Mouse (Mus musculus) neural tube, embryonic 14.5 days (tissue): ENCODE measurements around the gene Atp6v0a2. TPM values are rescaled to one million over a fixed set of nuclear protein-coding genes. Genes with fewer than 3 reads are reported as not detected.
A peak's percentile ranks its signal among the peaks of the same experiment; 100 is the strongest.

ENCODE experiments used
- ATAC-seq: fragments of 200-750 bp; cut with Nextera tagmentation; 2 replicates; pipeline ENCODE4 v1.8.0; 2017; ENCODE audit warnings: low read depth, mild to moderate bottlenecking, moderate TSS enrichment, moderate library complexity
- H3K27ac ChIP-seq: fragments of 300-500 bp; sonication (generic); 2 replicates; pipeline ENCODE4 v1.5.1; 2014; ENCODE audit warnings: low read depth, mild to moderate bottlenecking, control low read depth, low read length, moderate library complexity, mixed read lengths
- H3K27me3 ChIP-seq: fragments of 300-500 bp; sonication (generic); 2 replicates; pipeline ENCODE4 v1.6.1; 2014; ENCODE audit warnings: low read length; ENCODE audit not compliant: control insufficient read depth, insufficient read depth
- H3K36me3 ChIP-seq: fragments of 300-500 bp; sonication (generic); 2 replicates; pipeline ENCODE4 v1.6.1; 2014; ENCODE audit warnings: low read length, mixed read lengths; ENCODE audit not compliant: control insufficient read depth, insufficient read depth
- H3K4me1 ChIP-seq: fragments of 300-500 bp; sonication (generic); 2 replicates; pipeline ENCODE4 v1.6.1; 2014; ENCODE audit warnings: low read length; ENCODE audit not compliant: control insufficient read depth, insufficient read depth
- H3K4me2 ChIP-seq: fragments of 300-500 bp; sonication (generic); 2 replicates; pipeline ENCODE4 v1.6.1; 2014; ENCODE audit warnings: mild to moderate bottlenecking, low read depth, low read length, control low read depth
- H3K4me3 ChIP-seq: fragments of 300-500 bp; sonication (generic); 2 replicates; pipeline ENCODE4 v1.5.1; 2014; ENCODE audit warnings: low read depth, low read length, control low read depth, mixed read lengths
- H3K9ac ChIP-seq: fragments of 300-500 bp; sonication (generic); replicated peaks from 2 replicates; pipeline ENCODE4 v1.6.1; 2014; ENCODE audit warnings: low read depth, mild to moderate bottlenecking, control low read depth, low read length, mixed read lengths
- H3K9me3 ChIP-seq: fragments of 300-500 bp; sonication (generic); 2 replicates; pipeline ENCODE4 v1.6.1; 2016; ENCODE audit warnings: low read length; ENCODE audit not compliant: control insufficient read depth
- WGBS: fragments of 180-500 bp; shearing (Covaris S2); extraction: QIAGEN DNeasy Blood & Tissue Kit; methylation state at CpG from one replicate; pipeline ENCODE4 v1.1.7; 2014; 5-methylcytosine and 5-hydroxymethylcytosine counted together
- polyA plus RNA-seq: library from polyadenylated mRNA; unstranded; fragments of >200 nt; fragmentation: Nextera tagmentation; extraction: Ambion mirVana; gene quantifications from 2 replicates; pipeline ENCODE4 v1.2.1, GENCODE M21; 2014

The Atp6v0a2 gene
- polyA plus RNA-seq, 1 experiment from 2014 or later = 39.4 TPM

GRCm38 (mm10) chr5:124605041-124605622 lies 23.2 kb upstream of the Atp6v0a2 start:
- Histone ChIP-seq H3K36me3 (peaks cover 7% of the 10 kb centered on the region; the same call in 1 of the 2 replicates), H3K27ac (no peak overlapping the region), H3K9me3 (no peaks in the 10 kb centered on the region), H3K4me1 (no peaks in the 10 kb centered on the region), H3K9ac (no peak overlapping the region), H3K27me3 (no peaks in the 10 kb centered on the region), H3K4me3 (no peak overlapping the region), H3K4me2 (no peak overlapping the region)
- ATAC-seq = no peak
- WGBS = 88% methylated on average over 17 of the region's 17 CpGs

DNA sequence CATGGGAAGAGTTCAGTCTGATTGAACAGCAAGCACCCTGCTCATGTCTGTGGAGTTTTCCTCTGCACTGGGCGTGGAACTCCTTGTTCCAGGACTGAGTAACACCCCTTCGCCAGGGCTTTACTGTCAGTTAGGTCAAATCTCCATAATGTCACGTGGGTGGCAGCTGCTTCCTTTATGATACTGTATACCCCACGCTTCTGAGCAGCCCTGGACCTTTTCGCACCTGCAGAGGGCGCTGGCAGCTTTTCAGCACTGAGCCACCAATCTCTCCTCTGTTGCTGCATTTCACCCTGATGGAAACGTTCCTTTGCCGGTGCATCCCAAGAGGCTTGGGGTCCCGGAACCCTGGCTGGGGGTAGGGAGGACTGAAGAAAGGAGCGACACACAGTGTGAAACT lies 17.4 kb upstream of the Atp6v0a2 start:
- Histone ChIP-seq H3K9ac (no peak overlapping the region), H3K4me3 (no peak overlapping the region), H3K4me1 (no peaks in the 10 kb centered on the region), H3K27me3 (no peaks in the 10 kb centered on the region), H3K27ac (no peak overlapping the region), H3K36me3 (peaks cover 14% of the 10 kb centered on the region; the same call in 1 of the 2 replicates), H3K4me2 (no peak overlapping the region), H3K9me3 (no peaks in the 10 kb centered on the region)
- 73% methylated on average over 10 of the region's 10 CpGs for WGBS
- no peak for ATAC-seq

DNA sequence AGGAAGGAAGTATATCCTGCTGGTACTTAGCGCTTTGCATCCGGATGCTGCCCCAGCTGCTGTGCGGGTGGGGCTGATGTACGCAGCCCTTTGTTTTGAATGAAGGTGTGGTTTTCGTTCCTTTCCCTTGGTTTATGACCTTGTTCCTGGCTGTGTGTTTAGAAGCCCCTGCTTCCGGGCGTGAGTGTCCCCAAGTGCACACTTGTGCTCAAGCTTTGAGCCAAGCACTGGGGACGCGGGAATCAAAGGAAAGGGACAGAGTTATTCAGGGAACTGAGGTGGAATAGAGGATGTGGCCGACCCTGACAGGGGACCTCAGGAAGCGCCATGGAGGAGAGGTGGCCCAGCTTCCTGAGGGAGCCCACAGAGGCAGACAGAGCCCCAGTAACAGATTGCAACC lies 13.7 kb upstream of the Atp6v0a2 start:
- WGBS = 87% methylated on average over 11 of the region's 11 CpGs
- Histone ChIP-seq H3K9me3 (no peaks in the 10 kb centered on the region), H3K36me3 (peaks cover 7% of the 10 kb centered on the region), H3K4me3 (no peak overlapping the region), H3K27ac (no peak overlapping the region), H3K9ac (no peak overlapping the region), H3K4me1 (no peaks in the 10 kb centered on the region), H3K27me3 (no peaks in the 10 kb centered on the region), H3K4me2 (no peak overlapping the region)
- no peak for ATAC-seq

GRCm38 (mm10) chr5:124618711-124619110 lies 9.7 kb upstream of the Atp6v0a2 start:
- H3K9me3 ChIP-seq = no peaks in the 10 kb centered on the region
- no peaks in the 10 kb centered on the region for H3K27me3 ChIP-seq
- H3K4me2 ChIP-seq = no peak overlapping the region
- no peaks in the 10 kb centered on the region for H3K4me1 ChIP-seq
- no peak overlapping the region for H3K4me3 ChIP-seq
- no peak for ATAC-seq
- H3K27ac ChIP-seq = no peak overlapping the region
- no peak overlapping the region for H3K9ac ChIP-seq
- 83% methylated on average over 10 of the region's 10 CpGs for WGBS
- H3K36me3 ChIP-seq = no peaks in the 10 kb centered on the region; the same call in 1 of the 2 replicates

GRCm38 (mm10) chr5:124621362-124621761 lies 7.0 kb upstream of the Atp6v0a2 start:
- H3K9me3 ChIP-seq = no peaks in the 10 kb centered on the region
- no peak overlapping the region for H3K9ac ChIP-seq
- H3K36me3 ChIP-seq = no peaks in the 10 kb centered on the region; the same call in 1 of the 2 replicates
- H3K4me3 ChIP-seq = no peak overlapping the region
- H3K27me3 ChIP-seq = no peaks in the 10 kb centered on the region
- no peaks in the 10 kb centered on the region for H3K4me1 ChIP-seq
- H3K27ac ChIP-seq = no peak overlapping the region
- no peak for ATAC-seq
- no peak overlapping the region for H3K4me2 ChIP-seq
- 69% methylated on average over 13 of the region's 13 CpGs for WGBS

DNA sequence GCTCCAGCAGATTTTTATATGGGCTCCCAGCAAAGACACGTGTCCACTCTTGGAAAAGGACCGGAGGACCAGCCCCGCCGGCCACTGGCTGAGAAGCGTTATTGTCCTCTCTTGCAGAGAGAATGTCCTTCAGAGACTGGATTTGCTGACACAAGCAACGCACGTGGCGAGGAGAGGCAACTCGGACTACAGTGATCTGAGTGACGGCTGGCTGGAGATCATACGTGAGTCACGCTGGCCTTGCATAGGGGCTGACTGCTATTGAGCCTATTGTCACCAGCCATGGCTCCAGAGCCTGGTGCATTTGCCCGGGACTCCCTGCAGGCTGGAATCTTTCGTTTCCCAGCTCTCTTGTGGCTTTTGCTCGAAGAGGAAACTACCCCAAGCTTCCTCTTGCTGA lies 5.5 kb upstream of the Atp6v0a2 start:
- WGBS = 85% methylated on average over 15 of the region's 15 CpGs
- no peaks in the 10 kb centered on the region for H3K36me3 ChIP-seq
- H3K4me1 ChIP-seq = peaks cover under 1% of the 10 kb centered on the region; the same call in 1 of the 2 replicates
- no peaks in the 10 kb centered on the region for H3K27me3 ChIP-seq
- H3K27ac ChIP-seq = no peak overlapping the region
- H3K4me3 ChIP-seq = no peak overlapping the region
- no peak overlapping the region for H3K4me2 ChIP-seq
- ATAC-seq = no peak
- no peaks in the 10 kb centered on the region for H3K9me3 ChIP-seq
- H3K9ac ChIP-seq = no peak overlapping the region

DNA sequence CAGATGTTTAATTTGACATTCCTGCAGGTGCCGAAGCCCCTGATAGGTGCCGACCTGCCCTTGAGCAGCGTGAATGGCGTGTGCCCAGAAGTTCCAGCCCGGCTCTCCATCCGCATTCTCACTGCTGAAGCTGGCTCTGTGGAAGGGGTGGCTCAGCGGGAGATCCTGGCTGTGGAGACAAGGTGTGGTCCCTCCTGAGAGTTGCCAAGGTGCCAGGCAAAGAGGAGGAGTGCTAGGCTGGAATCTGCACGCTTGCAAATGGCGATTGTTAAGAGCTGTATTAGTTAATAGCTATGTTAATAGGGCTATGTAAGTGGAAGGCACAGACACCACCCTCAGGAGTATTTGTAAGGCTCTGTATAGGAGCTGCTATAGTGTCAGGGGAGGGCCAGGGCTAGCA lies 4.1 kb upstream of the Atp6v0a2 start:
- Histone ChIP-seq H3K36me3 (no peaks in the 10 kb centered on the region), H3K4me1 (peaks cover 5% of the 10 kb centered on the region), H3K27me3 (peaks cover 4% of the 10 kb centered on the region; the same call in 1 of the 2 replicates), H3K4me3 (no peak overlapping the region), H3K4me2 (no peak overlapping the region), H3K27ac (no peak overlapping the region), H3K9ac (no peak overlapping the region), H3K9me3 (no peaks in the 10 kb centered on the region)
- 93% methylated on average over 9 of the region's 9 CpGs for WGBS
- ATAC-seq = no peak

GRCm38 (mm10) chr5:124629641-124630040 lies 1.3 kb downstream of the Atp6v0a2 start:
- H3K4me2 ChIP-seq = peak overlapping the region; percentile 94
- H3K9ac ChIP-seq = peak overlapping the region; percentile 93
- peaks cover 4% of the 10 kb centered on the region; the same call in 1 of the 2 replicates for H3K27me3 ChIP-seq
- 25% methylated on average over 11 of the region's 11 CpGs for WGBS
- peaks cover 13% of the 10 kb centered on the region for H3K4me1 ChIP-seq
- no peaks in the 10 kb centered on the region for H3K9me3 ChIP-seq
- H3K27ac ChIP-seq = no peak overlapping the region; the same call in 1 of the 2 replicates
- peaks cover 4% of the 10 kb centered on the region for H3K36me3 ChIP-seq
- ATAC-seq = no peak
- peak overlapping the region; percentile 93 for H3K4me3 ChIP-seq

GRCm38 (mm10) chr5:124631685-124632084 lies 3.3 kb downstream of the Atp6v0a2 start:
- Histone ChIP-seq H3K36me3 (peaks cover 20% of the 10 kb centered on the region), H3K9me3 (no peaks in the 10 kb centered on the region), H3K27me3 (peaks cover 4% of the 10 kb centered on the region; the same call in 1 of the 2 replicates), H3K4me2 (no peak overlapping the region), H3K4me3 (no peak overlapping the region), H3K9ac (no peak overlapping the region), H3K27ac (no peak overlapping the region), H3K4me1 (peaks cover 13% of the 10 kb centered on the region)
- 94% methylated on average over 11 of the region's 11 CpGs for WGBS
- ATAC-seq = no peak
